Mouse (Mus musculus): ENCODE results near the gene Tsacc. TPM values are rescaled to one million over a fixed set of nuclear protein-coding genes. Genes with fewer than 3 reads are reported as not detected.
A peak's percentile ranks its signal among the peaks of the same experiment; 100 is the strongest.

Gene Tsacc
- 4.0 and 4.2 TPM in 2 replicates for polyA plus RNA-seq (2012; rRNA removed)

DNA sequence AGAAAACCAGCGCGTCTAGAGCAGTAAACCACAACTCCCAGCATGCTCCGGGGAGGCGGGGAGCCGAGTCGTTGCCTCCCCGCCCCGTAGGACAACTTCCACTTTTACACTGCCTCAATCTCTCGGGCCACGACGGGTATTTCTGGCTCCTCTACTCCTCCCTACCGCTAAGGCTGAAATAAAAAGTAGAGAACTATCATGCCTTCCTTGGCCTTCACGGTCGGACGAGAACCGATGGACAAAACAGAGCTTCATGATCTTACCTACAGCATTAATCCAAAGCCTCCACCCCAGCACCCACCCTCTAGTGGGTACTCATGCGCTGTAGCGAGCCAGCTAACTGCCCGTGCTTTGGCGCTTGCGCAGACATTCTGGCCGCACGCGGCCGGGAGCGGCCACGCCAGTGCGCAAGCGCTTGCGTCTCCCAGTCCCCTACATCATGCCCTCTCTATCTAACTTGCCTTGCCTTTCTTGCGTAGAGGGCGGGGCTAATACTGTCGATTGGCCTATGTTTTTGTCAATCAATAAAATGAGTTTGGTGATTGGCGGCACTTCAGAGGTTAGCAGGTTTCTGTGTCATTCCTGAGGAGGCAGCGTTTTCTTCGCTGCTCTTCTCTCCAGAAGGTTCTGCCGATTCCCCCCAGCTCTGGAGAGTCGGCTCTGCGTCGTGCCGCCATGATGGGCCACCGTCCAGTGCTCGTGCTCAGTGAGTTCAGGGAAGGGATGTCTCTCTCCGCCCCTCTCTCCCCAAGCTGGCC is at the start of gene Tsacc, which contains the start of gene Cct3:
TSS of gene Tsacc (minus strand) at position 439 of the 758 bp plus-strand sequence.
TSS of gene Cct3 (plus strand) at position 556 of the 758 bp plus-strand sequence.
- peak within 1 kb of the TSS; percentile 70 for H3K27ac ChIP-seq (ENCODE audit: insufficient read depth, low read length)
- no peaks in the 10 kb centered on the region for H3K27me3 ChIP-seq (ENCODE audit: control insufficient read depth, insufficient read depth, low read length)
- TF ChIP-seq CTCF (IDR thresholded peaks at IDR 0.05; ENCODE audit: borderline replicate concordance, insufficient read depth, low read depth, low read length): no peak
- peak; percentile 62; the same call in 1 of the 2 replicates for TF ChIP-seq POLR2A (IDR thresholded peaks at IDR 0.05; ENCODE audit: borderline replicate concordance, insufficient read depth, low read length)
- under 1% methylated on average over 44 of the region's 44 CpGs for WGBS
- no peaks in the 10 kb centered on the region; the same call in 1 of the 2 replicates for H3K4me1 ChIP-seq (ENCODE audit: control insufficient read depth, insufficient read depth, low read length)
- DNase-seq: peak; percentile 93 to 99
- H3K4me3 ChIP-seq (replicated peaks; ENCODE audit: insufficient read depth, low read depth, low read length): peak within 1 kb of the TSS; percentile 92

GRCm38 (mm10) chr3:88339006-88339405 is 42.2 kb upstream of the Tsacc start:
- Histone ChIP-seq H3K4me3 (replicated peaks; ENCODE audit: insufficient read depth, low read depth, low read length) (no peak overlapping the region), H3K4me1 (ENCODE audit: control insufficient read depth, insufficient read depth, low read length) (peaks cover 6% of the 10 kb centered on the region), H3K27me3 (ENCODE audit: control insufficient read depth, insufficient read depth, low read length) (no peaks in the 10 kb centered on the region), H3K27ac (ENCODE audit: insufficient read depth, low read length) (no peak overlapping the region)
- DNase-seq: no peak
- no peak for TF ChIP-seq POLR2A (IDR thresholded peaks at IDR 0.05; ENCODE audit: borderline replicate concordance, insufficient read depth, low read length)
- no peak for TF ChIP-seq CTCF (IDR thresholded peaks at IDR 0.05; ENCODE audit: borderline replicate concordance, insufficient read depth, low read depth, low read length)
- 51% methylated on average over 3 of the region's 3 CpGs for WGBS

- no peak for TF ChIP-seq CTCF (IDR thresholded peaks at IDR 0.05; ENCODE audit: borderline replicate concordance, insufficient read depth, low read depth, low read length)
- TF ChIP-seq POLR2A (IDR thresholded peaks at IDR 0.05; ENCODE audit: borderline replicate concordance, insufficient read depth, low read length): no peak
- Histone ChIP-seq H3K27ac (ENCODE audit: insufficient read depth, low read length) (no peak overlapping the region), H3K27me3 (ENCODE audit: control insufficient read depth, insufficient read depth, low read length) (no peaks in the 10 kb centered on the region), H3K4me3 (replicated peaks; ENCODE audit: insufficient read depth, low read depth, low read length) (no peak overlapping the region), H3K4me1 (ENCODE audit: control insufficient read depth, insufficient read depth, low read length) (peaks cover 6% of the 10 kb centered on the region)
- DNase-seq: no peak
- WGBS: 93% methylated on average over 7 of the region's 7 CpGs
Measured at GRCm38 (mm10) chr3:88338316-88338715, 41.5 kb upstream of the Tsacc start.

GRCm38 (mm10) chr3:88337367-88338020 is 40.7 kb upstream of the Tsacc start:
- Histone ChIP-seq H3K4me3 (replicated peaks; ENCODE audit: insufficient read depth, low read depth, low read length) (peak overlapping the region; percentile 24), H3K27ac (ENCODE audit: insufficient read depth, low read length) (no peak overlapping the region), H3K4me1 (ENCODE audit: control insufficient read depth, insufficient read depth, low read length) (peaks cover 6% of the 10 kb centered on the region), H3K27me3 (ENCODE audit: control insufficient read depth, insufficient read depth, low read length) (no peaks in the 10 kb centered on the region)
- WGBS: 51% methylated on average over 11 of the region's 11 CpGs
- no peak for DNase-seq
- TF ChIP-seq CTCF (IDR thresholded peaks at IDR 0.05; ENCODE audit: borderline replicate concordance, insufficient read depth, low read depth, low read length): no peak
- TF ChIP-seq POLR2A (IDR thresholded peaks at IDR 0.05; ENCODE audit: borderline replicate concordance, insufficient read depth, low read length): no peak

DNA sequence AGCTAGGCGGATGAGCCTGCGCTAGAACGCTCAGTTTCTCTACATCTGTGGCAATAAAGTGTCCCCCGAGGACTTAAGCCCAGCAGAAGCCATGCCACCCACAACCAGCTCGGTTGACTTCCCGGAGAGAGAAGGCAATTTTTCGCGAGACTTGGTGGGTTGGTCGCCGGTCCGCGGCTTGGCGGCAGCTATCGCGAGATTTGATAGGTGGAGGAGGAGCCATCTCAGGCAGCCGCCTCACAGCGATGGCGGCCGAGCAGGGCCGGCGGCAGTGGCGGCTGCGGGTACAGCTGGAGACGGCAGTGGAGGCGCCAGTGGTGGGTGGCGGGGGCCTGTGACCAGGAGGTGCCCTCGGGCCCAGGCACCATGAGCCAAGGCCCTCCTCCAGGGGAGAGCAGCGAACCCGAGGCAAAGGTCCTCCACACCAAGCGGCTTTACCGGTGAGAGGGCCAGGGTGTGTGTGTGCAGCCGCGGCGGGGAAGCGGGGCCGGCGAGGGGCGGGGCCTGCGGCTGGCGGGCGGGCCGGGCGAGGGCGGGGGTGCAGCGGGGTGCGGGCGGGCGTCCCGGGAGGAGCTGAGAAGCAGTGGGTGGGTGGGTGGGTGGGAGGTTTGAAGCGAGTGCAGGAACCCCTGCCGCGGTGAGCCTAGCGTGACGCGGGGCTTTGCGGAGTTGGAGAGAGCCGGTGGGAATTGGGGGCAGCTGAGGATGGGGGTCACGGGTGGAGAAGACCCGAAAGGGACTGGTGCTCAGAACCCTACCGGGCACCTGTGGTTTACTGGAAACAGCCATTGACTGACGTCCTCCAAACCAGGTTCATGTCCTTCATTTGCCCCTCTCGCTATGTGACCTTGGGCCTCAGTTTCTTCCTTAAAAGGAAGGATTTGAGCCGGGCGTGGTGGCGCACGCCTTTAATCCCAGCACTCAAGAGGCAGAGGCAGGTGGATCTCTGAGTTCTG is 39.5 kb upstream of the Tsacc start, which contains the start of the genes Tmem79 and Smg5:
TSS of gene Tmem79 (minus strand) at position 91 of the 956 bp plus-strand sequence.
TSS of gene Smg5 (plus strand) at position 203 of the 956 bp plus-strand sequence.
- peak; percentile 96 to 97 for DNase-seq
- Histone ChIP-seq H3K27me3 (ENCODE audit: control insufficient read depth, insufficient read depth, low read length) (no peaks in the 10 kb centered on the region), H3K4me1 (ENCODE audit: control insufficient read depth, insufficient read depth, low read length) (peaks cover 6% of the 10 kb centered on the region), H3K27ac (ENCODE audit: insufficient read depth, low read length) (peak within 1 kb of the TSS; percentile 79), H3K4me3 (replicated peaks; ENCODE audit: insufficient read depth, low read depth, low read length) (peak within 1 kb of the TSS; percentile 84)
- under 1% methylated on average over 65 of the region's 66 CpGs for WGBS
- no peak for TF ChIP-seq CTCF (IDR thresholded peaks at IDR 0.05; ENCODE audit: borderline replicate concordance, insufficient read depth, low read depth, low read length)
- TF ChIP-seq POLR2A (IDR thresholded peaks at IDR 0.05; ENCODE audit: borderline replicate concordance, insufficient read depth, low read length): peak; percentile 95

DNA sequence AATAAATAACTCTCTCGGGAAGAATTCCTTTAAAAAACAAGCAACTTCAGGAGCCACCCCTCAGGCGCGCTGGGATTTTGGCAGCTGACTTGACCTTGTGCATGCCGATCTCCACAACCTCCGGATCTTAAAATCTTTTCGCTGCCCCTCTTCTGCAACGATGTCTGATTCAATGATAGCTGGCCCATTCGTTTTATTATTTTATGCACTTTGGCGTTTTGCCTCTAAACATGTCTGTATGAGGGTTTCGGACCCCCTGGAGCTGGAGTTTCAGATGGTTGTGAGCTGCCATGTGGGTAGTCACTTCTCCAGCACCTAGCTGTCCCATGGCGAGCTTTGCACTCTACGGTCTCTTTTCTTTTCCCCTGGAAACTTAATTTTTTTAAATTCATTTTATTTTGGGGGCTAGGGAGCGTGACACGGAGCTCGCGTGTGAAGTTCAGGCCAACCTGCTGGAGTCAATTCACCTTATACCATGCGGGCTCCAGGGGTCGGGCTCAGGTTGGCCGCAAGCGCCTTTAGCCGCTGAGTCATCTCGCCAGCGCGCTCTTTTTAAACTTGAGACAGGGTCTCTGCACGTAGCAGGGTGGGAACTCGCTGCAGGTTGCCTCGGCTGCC is 38.7 kb upstream of the Tsacc start:
- H3K27me3 ChIP-seq (ENCODE audit: control insufficient read depth, insufficient read depth, low read length): no peaks in the 10 kb centered on the region
- TF ChIP-seq CTCF (IDR thresholded peaks at IDR 0.05; ENCODE audit: borderline replicate concordance, insufficient read depth, low read depth, low read length): no peak
- TF ChIP-seq POLR2A (IDR thresholded peaks at IDR 0.05; ENCODE audit: borderline replicate concordance, insufficient read depth, low read length): no peak
- peak overlapping the region; percentile 84 for H3K4me3 ChIP-seq (replicated peaks; ENCODE audit: insufficient read depth, low read depth, low read length)
- H3K27ac ChIP-seq (ENCODE audit: insufficient read depth, low read length): peak overlapping the region; percentile 71
- WGBS: under 1% methylated on average over 27 of the region's 27 CpGs
- DNase-seq: no peak
- peaks cover 6% of the 10 kb centered on the region for H3K4me1 ChIP-seq (ENCODE audit: control insufficient read depth, insufficient read depth, low read length)

All from cerebellum, adult 2 months (tissue).